Mouse (Mus musculus) bone marrow, adult 2 months (tissue): ENCODE data around the gene Gmds. TPM values are rescaled to one million over a fixed set of nuclear protein-coding genes. Genes with fewer than 3 reads are reported as not detected.

Source experiments
- H3K27ac ChIP-seq: fragments of 200-500 bp; 2 replicates; pipeline ENCODE4 v1.5.1; 2012; ENCODE audit warnings: low read depth, mild to moderate bottlenecking, control low read depth, inconsistent platforms, low read length; ENCODE audit not compliant: control insufficient read depth, poor library complexity, insufficient read depth
- H3K4me1 ChIP-seq: fragments of 200-500 bp; 2 replicates; pipeline ENCODE4 v1.6.1; 2011; ENCODE audit warnings: low read length; ENCODE audit not compliant: control insufficient read depth, insufficient read depth
- H3K4me3 ChIP-seq: fragments of 200-500 bp; replicated peaks from 2 replicates; pipeline ENCODE3; 2011; ENCODE audit warnings: mild to moderate bottlenecking, low read depth, low read length, control low read depth; ENCODE audit not compliant: control insufficient read depth
- CTCF ChIP-seq: fragments of 200-500 bp; IDR thresholded peaks from 2 replicates; pipeline ENCODE4 v1.5.1; 2011; ENCODE audit warnings: low read length, control low read depth; ENCODE audit not compliant: control insufficient read depth, insufficient read depth
- POLR2A ChIP-seq: fragments of 200-500 bp; IDR thresholded peaks from 2 replicates; pipeline ENCODE4 v1.6.1; 2011; ENCODE audit warnings: low read depth, mild to moderate bottlenecking, control low read depth, low read length, borderline replicate concordance; ENCODE audit not compliant: control insufficient read depth
- WGBS: fragments of 180-500 bp; shearing (Covaris S2); methylation state at CpG from one replicate; pipeline ENCODE4 v1.1.7; 2018; 5-methylcytosine and 5-hydroxymethylcytosine counted together
- polyA plus RNA-seq: library from polyadenylated mRNA; stranded (reverse); fragments of >200 nt; gene quantifications from 2 replicates; pipeline ENCODE4 v1.2.4, GENCODE M21; 2011; ENCODE audit warnings: low replicate concordance; ENCODE audit not compliant: missing spikeins, insufficient read depth, insufficient read length

The Gmds gene
- polyA plus RNA-seq, 1 experiment: 4.8 TPM

DNA sequence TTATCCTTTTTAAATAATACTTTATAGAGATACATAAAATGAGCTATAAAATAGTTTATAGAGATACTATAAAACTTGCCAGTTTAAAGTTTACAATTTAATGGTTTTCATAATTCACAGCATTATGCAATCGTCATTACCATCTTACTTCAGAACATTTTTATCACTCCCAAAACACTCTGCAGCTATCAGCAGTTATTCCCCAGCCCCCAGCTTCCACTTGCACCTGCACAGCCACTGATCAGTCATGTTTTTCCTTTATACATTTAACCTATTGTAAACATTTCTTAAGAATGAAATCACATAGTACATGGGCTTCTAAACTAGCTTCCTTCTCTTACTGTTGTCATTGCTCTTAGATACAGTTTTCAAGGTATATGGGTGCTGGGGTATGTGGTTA lies 208.6 kb downstream of the Gmds start:
- no peak for TF ChIP-seq CTCF
- TF ChIP-seq POLR2A: no peak
- Histone ChIP-seq H3K4me1 (no peaks in the 10 kb centered on the region), H3K27ac (no peak overlapping the region), H3K4me3 (no peak overlapping the region)
- 55% methylated on average over 1 of the region's 1 CpGs for WGBS

- whole genome bisulfite sequencing: 42% methylated on average over 1 of the region's 1 CpGs
- H3K4me1 ChIP-seq: no peaks in the 10 kb centered on the region
- no peak overlapping the region for H3K27ac ChIP-seq
- no peak for TF ChIP-seq POLR2A
- no peak for TF ChIP-seq CTCF
- H3K4me3 ChIP-seq: no peak overlapping the region
Measured at GRCm38 (mm10) chr13:32118386-32118785, 220.2 kb downstream of the Gmds start.

DNA sequence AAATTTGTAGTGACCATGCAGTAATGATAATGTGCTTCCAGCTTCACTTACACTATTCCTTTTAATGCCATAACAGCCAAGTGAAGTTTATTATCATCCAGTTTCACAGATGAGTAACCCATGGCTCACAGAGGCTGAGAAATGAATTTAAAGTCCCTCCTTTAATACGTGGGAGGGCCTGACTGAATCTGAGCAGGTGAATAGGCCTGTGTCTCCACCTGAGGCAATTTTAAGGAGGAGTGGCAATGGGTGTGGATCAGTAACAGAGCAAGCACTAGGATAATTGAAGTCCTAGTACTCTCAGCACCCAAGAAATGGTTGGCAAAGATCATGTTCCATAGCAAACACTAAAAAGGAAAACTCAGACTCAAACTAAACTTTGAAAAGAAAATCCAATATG lies 223.1 kb downstream of the Gmds start:
- Histone ChIP-seq H3K27ac (no peak overlapping the region), H3K4me3 (no peak overlapping the region), H3K4me1 (no peaks in the 10 kb centered on the region)
- TF ChIP-seq CTCF (no peak), POLR2A (no peak)
- 79% methylated on average over 1 of the region's 1 CpGs for WGBS

GRCm38 (mm10) chr13:32113875-32114274 lies 224.7 kb downstream of the Gmds start:
- H3K4me3 ChIP-seq: no peak overlapping the region
- no peaks in the 10 kb centered on the region for H3K4me1 ChIP-seq
- TF ChIP-seq CTCF (no peak), POLR2A (no peak)
- H3K27ac ChIP-seq: no peak overlapping the region
- WGBS: 82% methylated on average over 3 of the region's 3 CpGs

- TF ChIP-seq CTCF: no peak
- no peak for TF ChIP-seq POLR2A
- WGBS: 14% methylated on average over 7 of the region's 7 CpGs
- Histone ChIP-seq H3K27ac (no peak overlapping the region), H3K4me1 (no peaks in the 10 kb centered on the region; the same call in 1 of the 2 replicates), H3K4me3 (no peak overlapping the region)
Measured at GRCm38 (mm10) chr13:32088303-32088977, 250.1 kb downstream of the Gmds start.

GRCm38 (mm10) chr13:32080520-32081249 lies 257.9 kb downstream of the Gmds start:
- TF ChIP-seq CTCF (no peak), POLR2A (no peak)
- no peak overlapping the region for H3K4me3 ChIP-seq
- 54% methylated on average over 6 of the region's 6 CpGs for WGBS

DNA sequence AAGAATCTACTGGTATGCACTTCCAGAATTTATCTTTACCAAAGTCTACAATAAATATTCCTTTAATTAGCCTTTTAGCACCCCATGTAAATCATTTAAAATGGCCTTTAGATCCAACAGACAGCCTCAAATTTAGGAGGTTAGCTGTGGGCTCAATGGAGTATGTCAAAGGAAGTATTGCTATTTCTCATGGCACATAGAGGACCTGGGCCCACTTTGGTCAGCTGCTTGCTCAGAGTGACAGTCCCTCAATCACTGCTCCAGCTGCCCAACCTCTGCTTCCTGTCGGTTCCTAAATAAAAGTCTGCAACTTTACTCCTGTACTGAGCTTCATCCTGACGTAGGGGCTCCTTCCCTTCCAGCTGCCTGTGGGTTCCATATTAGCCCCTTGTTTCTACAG lies 264.9 kb downstream of the Gmds start:
- TF ChIP-seq CTCF: no peak
- TF ChIP-seq POLR2A: no peak
- no peaks in the 10 kb centered on the region for H3K4me1 ChIP-seq
- WGBS: 73% methylated on average over 2 of the region's 2 CpGs
- no peak overlapping the region for H3K4me3 ChIP-seq
- no peak overlapping the region for H3K27ac ChIP-seq

More at GRCm38 (mm10) chr13:32080520-32081249, 257.9 kb downstream of the Gmds start:
- Histone ChIP-seq H3K27ac (no peak overlapping the region), H3K4me1 (no peaks in the 10 kb centered on the region)

DNA sequence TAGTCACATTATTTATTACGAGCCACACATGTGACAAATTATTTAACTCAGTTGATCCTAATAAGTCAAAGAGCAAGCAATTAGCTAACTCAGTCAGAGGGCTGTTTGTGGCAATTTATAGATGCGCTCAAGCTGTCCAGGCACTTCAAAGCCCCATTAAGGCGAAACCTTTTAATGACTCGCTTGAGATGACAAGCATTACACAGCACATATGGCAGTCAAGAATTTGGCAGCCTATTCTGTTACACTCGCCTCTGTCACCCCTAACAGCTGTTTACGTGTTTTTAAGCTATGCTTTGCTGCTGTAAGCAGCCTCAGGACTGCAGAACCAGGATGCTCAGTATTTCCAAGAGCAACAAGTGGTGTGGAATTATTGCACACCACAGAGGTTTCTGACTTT lies 283.2 kb downstream of the Gmds start:
- WGBS: 74% methylated on average over 6 of the region's 6 CpGs
- Histone ChIP-seq H3K4me1 (no peaks in the 10 kb centered on the region), H3K4me3 (no peak overlapping the region), H3K27ac (no peak overlapping the region)
- no peak for TF ChIP-seq POLR2A
- TF ChIP-seq CTCF: no peak

- TF ChIP-seq CTCF (no peak), POLR2A (no peak)
- no peak overlapping the region for H3K4me3 ChIP-seq
Measured at GRCm38 (mm10) chr13:32053587-32053986, 285.0 kb downstream of the Gmds start.

More at GRCm38 (mm10) chr13:32053587-32053986, 285.0 kb downstream of the Gmds start:
- Histone ChIP-seq H3K4me1 (no peaks in the 10 kb centered on the region), H3K27ac (no peak overlapping the region)
